Mouse (Mus musculus) kidney, embryonic 14.5 days (tissue): Measurements from ENCODE around the gene Cacnb4. TPM values are rescaled to one million over a fixed set of nuclear protein-coding genes. Genes with fewer than 3 reads are reported as not detected.

Source experiments
- ATAC-seq: fragments of 200-750 bp; cut with Nextera tagmentation; 2 replicates; pipeline ENCODE4 v1.8.0; 2017; ENCODE audit warnings: moderate number of reproducible peaks, mild to moderate bottlenecking, moderate TSS enrichment, moderate library complexity; ENCODE audit not compliant: low FRiP score, low TSS enrichment
- H3K27ac ChIP-seq: fragments of 300-500 bp; sonication (generic); 2 replicates; pipeline ENCODE4 v1.5.1; 2014; ENCODE audit warnings: low read depth, mild to moderate bottlenecking, low read length, moderate library complexity, mixed read lengths
- H3K27me3 ChIP-seq: fragments of 300-500 bp; sonication (generic); 2 replicates; pipeline ENCODE4 v1.6.1; 2014; ENCODE audit warnings: mild to moderate bottlenecking, low read length; ENCODE audit not compliant: control insufficient read depth, insufficient read depth
- H3K36me3 ChIP-seq: fragments of 300-500 bp; sonication (generic); 2 replicates; pipeline ENCODE4 v1.6.1; 2014; ENCODE audit warnings: low read length, mixed read lengths; ENCODE audit not compliant: control insufficient read depth, insufficient read depth
- H3K4me1 ChIP-seq: fragments of 300-500 bp; sonication (generic); 2 replicates; pipeline ENCODE4 v1.6.1; 2014; ENCODE audit warnings: low read length, mixed read lengths; ENCODE audit not compliant: control insufficient read depth, insufficient read depth
- H3K4me2 ChIP-seq: fragments of 300-500 bp; sonication (generic); replicated peaks from 2 replicates; pipeline ENCODE4 v1.6.1; 2014; ENCODE audit warnings: low read depth, mild to moderate bottlenecking, low read length
- H3K4me3 ChIP-seq: fragments of 300-500 bp; sonication (generic); 2 replicates; pipeline ENCODE4 v1.5.1; 2014; ENCODE audit warnings: mild to moderate bottlenecking, low read length
- H3K9ac ChIP-seq: fragments of 300-500 bp; sonication (generic); 2 replicates; pipeline ENCODE4 v1.6.1; 2014; ENCODE audit warnings: low read depth, mild to moderate bottlenecking, low read length, moderate library complexity
- H3K9me3 ChIP-seq: fragments of 300-500 bp; sonication (generic); 2 replicates; pipeline ENCODE4 v1.6.1; 2016; ENCODE audit warnings: low read length; ENCODE audit not compliant: control insufficient read depth
- whole genome bisulfite sequencing: fragments of 180-500 bp; shearing (Covaris S2); extraction: QIAGEN DNeasy Blood & Tissue Kit; methylation state at CpG from one replicate; pipeline ENCODE4 v1.1.7; 2014; 5-methylcytosine and 5-hydroxymethylcytosine counted together
- polyA plus RNA-seq: library from polyadenylated mRNA; unstranded; fragments of >200 nt; fragmentation: Nextera tagmentation; extraction: Ambion mirVana; gene quantifications from 2 replicates; pipeline ENCODE4 v1.2.1, GENCODE M21; 2014

The Cacnb4 gene
- polyA plus RNA-seq, 1 experiment from 2014 or later, result 4.3 TPM

- H3K27ac ChIP-seq, result no peak overlapping the region
- H3K36me3 ChIP-seq, result no peaks in the 10 kb centered on the region
- ATAC-seq, result no peak
- no peak overlapping the region for H3K4me3 ChIP-seq
- H3K4me2 ChIP-seq, result no peak overlapping the region
- WGBS, result 88% methylated on average over 5 of the region's 5 CpGs
- no peaks in the 10 kb centered on the region for H3K4me1 ChIP-seq
- H3K27me3 ChIP-seq, result peaks cover 8% of the 10 kb centered on the region
- H3K9ac ChIP-seq, result no peak overlapping the region
- H3K9me3 ChIP-seq, result no peaks in the 10 kb centered on the region
Observed at GRCm38 (mm10) chr2:52670733-52671132, 5.9 kb downstream of the Cacnb4 start.

- H3K4me2 ChIP-seq, result no peak overlapping the region
- no peak overlapping the region for H3K4me3 ChIP-seq
- H3K9me3 ChIP-seq, result no peaks in the 10 kb centered on the region
- H3K4me1 ChIP-seq, result no peaks in the 10 kb centered on the region
- H3K27me3 ChIP-seq, result 0 out of 2 replicates have a peak, but pooled peaks cover 2% of the 10 kb centered on the region
- WGBS, result 93% methylated on average over 6 of the region's 6 CpGs
- no peaks in the 10 kb centered on the region for H3K36me3 ChIP-seq
- no peak overlapping the region for H3K27ac ChIP-seq
- no peak overlapping the region for H3K9ac ChIP-seq
- no peak for ATAC-seq
Observed at GRCm38 (mm10) chr2:52668480-52668879, 8.2 kb downstream of the Cacnb4 start.

GRCm38 (mm10) chr2:52656722-52657121, 19.9 kb downstream of the Cacnb4 start:
- no peak overlapping the region for H3K9ac ChIP-seq
- no peak overlapping the region for H3K4me2 ChIP-seq
- no peak overlapping the region for H3K4me3 ChIP-seq
- no peaks in the 10 kb centered on the region for H3K9me3 ChIP-seq
- H3K27me3 ChIP-seq, result no peaks in the 10 kb centered on the region
- no peak for ATAC-seq
- H3K36me3 ChIP-seq, result no peaks in the 10 kb centered on the region
- no peak overlapping the region for H3K27ac ChIP-seq
- no peaks in the 10 kb centered on the region for H3K4me1 ChIP-seq
- 89% methylated on average over 5 of the region's 5 CpGs for WGBS

GRCm38 (mm10) chr2:52654541-52654940, 22.1 kb downstream of the Cacnb4 start:
- WGBS, result 66% methylated on average over 4 of the region's 4 CpGs
- ATAC-seq, result no peak
- Histone ChIP-seq H3K27me3 (no peaks in the 10 kb centered on the region), H3K9me3 (no peaks in the 10 kb centered on the region), H3K4me3 (no peak overlapping the region), H3K4me2 (no peak overlapping the region), H3K4me1 (no peaks in the 10 kb centered on the region), H3K27ac (no peak overlapping the region), H3K9ac (no peak overlapping the region), H3K36me3 (no peaks in the 10 kb centered on the region)

- H3K9ac ChIP-seq, result no peak overlapping the region
- ATAC-seq, result no peak
- no peaks in the 10 kb centered on the region for H3K9me3 ChIP-seq
- H3K4me2 ChIP-seq, result no peak overlapping the region
- H3K4me1 ChIP-seq, result no peaks in the 10 kb centered on the region
- H3K4me3 ChIP-seq, result no peak overlapping the region
- 91% methylated on average over 6 of the region's 6 CpGs for WGBS
- no peaks in the 10 kb centered on the region for H3K27me3 ChIP-seq
- H3K27ac ChIP-seq, result no peak overlapping the region
- H3K36me3 ChIP-seq, result no peaks in the 10 kb centered on the region
Observed at GRCm38 (mm10) chr2:52651547-52651946, 25.1 kb downstream of the Cacnb4 start.

- Histone ChIP-seq H3K9me3 (no peaks in the 10 kb centered on the region), H3K4me1 (no peaks in the 10 kb centered on the region), H3K36me3 (no peaks in the 10 kb centered on the region), H3K27me3 (no peaks in the 10 kb centered on the region), H3K4me3 (no peak overlapping the region), H3K4me2 (no peak overlapping the region), H3K9ac (no peak overlapping the region), H3K27ac (no peak overlapping the region)
- no peak for ATAC-seq
- WGBS, result 65% methylated on average over 8 of the region's 8 CpGs
Observed at GRCm38 (mm10) chr2:52647255-52647998, 29.2 kb downstream of the Cacnb4 start.

GRCm38 (mm10) chr2:52643657-52644056, 33.0 kb downstream of the Cacnb4 start:
- Histone ChIP-seq H3K9me3 (no peaks in the 10 kb centered on the region), H3K4me1 (no peaks in the 10 kb centered on the region), H3K27me3 (no peaks in the 10 kb centered on the region), H3K4me3 (no peak overlapping the region), H3K27ac (no peak overlapping the region), H3K4me2 (no peak overlapping the region), H3K9ac (no peak overlapping the region), H3K36me3 (no peaks in the 10 kb centered on the region)
- WGBS, result 46% methylated on average over 6 of the region's 6 CpGs
- ATAC-seq, result no peak

GRCm38 (mm10) chr2:52639530-52639875, 37.1 kb downstream of the Cacnb4 start:
- 65% methylated on average over 4 of the region's 4 CpGs for WGBS
- no peak overlapping the region for H3K4me2 ChIP-seq
- no peak for ATAC-seq

GRCm38 (mm10) chr2:52638857-52639529, 37.6 kb downstream of the Cacnb4 start:
- H3K27ac ChIP-seq, result no peak overlapping the region
- H3K9me3 ChIP-seq, result no peaks in the 10 kb centered on the region
- 72% methylated on average over 6 of the region's 6 CpGs for WGBS
- no peaks in the 10 kb centered on the region for H3K36me3 ChIP-seq
- H3K4me3 ChIP-seq, result no peak overlapping the region
- H3K4me1 ChIP-seq, result no peaks in the 10 kb centered on the region
- H3K27me3 ChIP-seq, result no peaks in the 10 kb centered on the region
- H3K4me2 ChIP-seq, result no peak overlapping the region
- no peak overlapping the region for H3K9ac ChIP-seq
- ATAC-seq, result no peak

More at GRCm38 (mm10) chr2:52639530-52639875, 37.1 kb downstream of the Cacnb4 start:
- Histone ChIP-seq H3K36me3 (no peaks in the 10 kb centered on the region), H3K9ac (no peak overlapping the region), H3K27me3 (no peaks in the 10 kb centered on the region), H3K9me3 (no peaks in the 10 kb centered on the region), H3K27ac (no peak overlapping the region), H3K4me3 (no peak overlapping the region), H3K4me1 (no peaks in the 10 kb centered on the region)
